Mouse (Mus musculus): ENCODE measurements around the gene Olfr60. TPM values are rescaled to one million over a fixed set of nuclear protein-coding genes. Genes with fewer than 3 reads are reported as not detected.

Olfr60 gene
- polyA plus RNA-seq (2012; rRNA removed): 0.05 TPM in 1 of 2 replicates, not detected in the other

- H3K4me3 ChIP-seq (ENCODE audit: insufficient read depth, low read depth, low read length): no peak within 1 kb of the TSS
- DNase-seq: no peak
- no peaks in the 10 kb centered on the region; the same call in 1 of the 2 replicates for H3K27me3 ChIP-seq (replicated peaks; ENCODE audit: control insufficient read depth, insufficient read depth, low read length)
- no peak for TF ChIP-seq CTCF (conservative IDR thresholded peaks at IDR 0.05; ENCODE audit: insufficient read depth, insufficient read length, low read depth, low read length)
- TF ChIP-seq POLR2A (IDR thresholded peaks at IDR 0.05; ENCODE audit: low read depth, low read length): no peak
- no peaks in the 10 kb centered on the region for H3K4me1 ChIP-seq (ENCODE audit: control insufficient read depth, insufficient read depth, low read length)
- no peak within 1 kb of the TSS for H3K27ac ChIP-seq (ENCODE audit: insufficient read depth, low read depth, low read length)
- H3K36me3 ChIP-seq (ENCODE audit: control insufficient read depth, insufficient read depth, low read length): no peaks in the 10 kb centered on the region
- 72% methylated on average over 3 of the region's 3 CpGs for WGBS
Measured at GRCm38 (mm10) chr7:140361571-140361970, at the start of gene Olfr60. Olfr60 (minus strand) TSS chr7:140361671.

DNA sequence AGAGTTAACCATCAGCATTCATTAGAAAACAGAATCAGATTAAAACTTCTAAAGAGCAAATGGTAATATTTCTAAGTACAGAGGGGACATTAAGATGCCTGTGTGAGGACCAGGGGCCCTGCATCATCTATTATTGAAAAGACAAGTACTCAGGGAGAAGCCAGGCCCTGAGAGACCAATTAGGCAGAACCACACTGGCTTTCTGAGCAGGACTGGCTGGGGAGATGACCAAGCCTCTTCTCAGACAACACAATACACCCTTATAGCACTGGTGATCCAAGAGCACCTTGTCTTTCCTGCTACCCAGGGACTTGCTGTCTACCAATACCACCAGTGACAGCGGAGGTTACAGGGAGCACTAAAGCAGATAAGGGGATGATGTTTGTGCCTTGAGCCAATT lies 41.3 kb upstream of the Olfr60 start, which contains the start of gene Olfr531:
Olfr531 (minus strand) TSS at position 101 of the 400 bp plus-strand sequence.
- Histone ChIP-seq H3K27me3 (replicated peaks; ENCODE audit: control insufficient read depth, insufficient read depth, low read length) (no peaks in the 10 kb centered on the region), H3K4me3 (ENCODE audit: insufficient read depth, low read depth, low read length) (no peak within 1 kb of the TSS), H3K4me1 (ENCODE audit: control insufficient read depth, insufficient read depth, low read length) (no peaks in the 10 kb centered on the region), H3K27ac (ENCODE audit: insufficient read depth, low read depth, low read length) (no peak within 1 kb of the TSS), H3K36me3 (ENCODE audit: control insufficient read depth, insufficient read depth, low read length) (no peaks in the 10 kb centered on the region)
- WGBS: 96% methylated on average over 1 of the region's 1 CpGs
- TF ChIP-seq POLR2A (IDR thresholded peaks at IDR 0.05; ENCODE audit: low read depth, low read length) (no peak), CTCF (conservative IDR thresholded peaks at IDR 0.05; ENCODE audit: insufficient read depth, insufficient read length, low read depth, low read length) (no peak)
- DNase-seq: no peak

DNA sequence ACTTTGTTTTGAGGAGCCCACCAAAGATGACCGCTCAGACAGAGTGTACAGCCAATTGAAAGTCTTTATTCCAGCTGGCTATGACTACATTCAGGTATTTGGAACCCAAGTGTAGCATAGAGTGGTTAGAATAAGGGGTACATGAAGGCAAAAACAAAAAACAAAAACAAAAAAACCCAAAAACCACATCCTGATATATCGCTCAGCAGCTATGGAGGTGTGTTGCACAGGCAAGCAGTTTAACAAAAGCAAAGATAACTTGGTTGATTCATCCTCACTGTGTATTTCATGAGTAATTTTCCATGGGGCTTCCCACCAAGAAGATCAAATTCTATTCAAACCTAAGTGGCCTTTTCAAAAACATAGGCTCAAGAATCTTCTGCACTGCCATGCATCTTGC lies 15.4 kb upstream of the Olfr60 start:
- Histone ChIP-seq H3K4me3 (ENCODE audit: insufficient read depth, low read depth, low read length) (no peak overlapping the region), H3K36me3 (ENCODE audit: control insufficient read depth, insufficient read depth, low read length) (no peaks in the 10 kb centered on the region), H3K27ac (ENCODE audit: insufficient read depth, low read depth, low read length) (no peak overlapping the region), H3K27me3 (replicated peaks; ENCODE audit: control insufficient read depth, insufficient read depth, low read length) (no peaks in the 10 kb centered on the region; the same call in 1 of the 2 replicates), H3K4me1 (ENCODE audit: control insufficient read depth, insufficient read depth, low read length) (no peaks in the 10 kb centered on the region)
- DNase-seq: no peak
- TF ChIP-seq POLR2A (IDR thresholded peaks at IDR 0.05; ENCODE audit: low read depth, low read length) (no peak), CTCF (conservative IDR thresholded peaks at IDR 0.05; ENCODE audit: insufficient read depth, insufficient read length, low read depth, low read length) (no peak)
- WGBS: 94% methylated on average over 2 of the region's 2 CpGs

DNA sequence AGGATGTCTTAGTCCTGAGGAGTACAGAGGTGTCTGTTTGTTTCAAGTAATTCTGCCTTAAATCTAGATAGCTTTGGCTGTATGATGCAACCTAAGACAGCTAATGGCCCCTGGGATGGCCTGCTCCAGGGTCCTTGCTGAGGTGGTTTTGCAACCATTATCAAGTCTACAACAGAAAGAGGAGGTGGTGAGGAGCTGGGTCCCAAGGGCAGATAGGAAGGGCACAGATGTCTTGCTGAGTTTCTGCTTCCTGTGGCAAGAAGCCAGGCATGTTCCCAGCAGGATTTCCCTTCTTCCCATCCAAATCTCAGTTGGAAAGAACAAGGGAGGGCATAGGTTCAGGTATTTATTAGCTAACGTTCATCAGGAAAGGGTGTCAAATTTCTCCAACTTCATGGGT lies 14.8 kb upstream of the Olfr60 start, which contains the start of gene Olfr530:
Olfr530 (minus strand) TSS at position 101 of the 400 bp plus-strand sequence.
- H3K27me3 ChIP-seq (replicated peaks; ENCODE audit: control insufficient read depth, insufficient read depth, low read length): no peaks in the 10 kb centered on the region
- WGBS: 14% methylated on average over 1 of the region's 1 CpGs
- DNase-seq: no peak
- TF ChIP-seq POLR2A (IDR thresholded peaks at IDR 0.05; ENCODE audit: low read depth, low read length): no peak
- no peak for TF ChIP-seq CTCF (conservative IDR thresholded peaks at IDR 0.05; ENCODE audit: insufficient read depth, insufficient read length, low read depth, low read length)
- no peaks in the 10 kb centered on the region for H3K4me1 ChIP-seq (ENCODE audit: control insufficient read depth, insufficient read depth, low read length)
- no peaks in the 10 kb centered on the region for H3K36me3 ChIP-seq (ENCODE audit: control insufficient read depth, insufficient read depth, low read length)
- H3K4me3 ChIP-seq (ENCODE audit: insufficient read depth, low read depth, low read length): no peak within 1 kb of the TSS
- H3K27ac ChIP-seq (ENCODE audit: insufficient read depth, low read depth, low read length): no peak within 1 kb of the TSS

DNA sequence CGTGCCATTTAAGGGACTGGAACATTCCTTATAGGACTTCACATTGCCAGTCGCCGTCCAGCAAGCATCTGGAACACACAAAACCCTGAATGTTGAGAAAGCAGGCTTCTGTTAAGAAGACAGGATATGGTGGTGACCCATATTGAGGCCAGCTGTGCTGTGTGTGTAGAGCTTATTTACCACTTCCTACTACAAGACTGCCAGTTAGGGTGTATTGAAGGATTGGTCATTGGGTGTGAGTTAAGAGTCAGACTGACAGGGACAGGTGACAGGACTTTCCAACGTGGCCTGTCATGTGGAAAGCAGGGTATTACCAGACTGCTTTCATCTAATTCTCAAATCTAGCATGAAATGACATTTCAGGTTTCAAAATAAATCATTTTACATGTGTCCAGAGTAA lies 12.8 kb upstream of the Olfr60 start:
- no peak for TF ChIP-seq CTCF (conservative IDR thresholded peaks at IDR 0.05; ENCODE audit: insufficient read depth, insufficient read length, low read depth, low read length)
- TF ChIP-seq POLR2A (IDR thresholded peaks at IDR 0.05; ENCODE audit: low read depth, low read length): no peak
- WGBS: 75% methylated on average over 4 of the region's 4 CpGs
- no peaks in the 10 kb centered on the region for H3K27me3 ChIP-seq (replicated peaks; ENCODE audit: control insufficient read depth, insufficient read depth, low read length)
- H3K4me3 ChIP-seq (ENCODE audit: insufficient read depth, low read depth, low read length): no peak overlapping the region
- no peaks in the 10 kb centered on the region for H3K36me3 ChIP-seq (ENCODE audit: control insufficient read depth, insufficient read depth, low read length)
- no peak for DNase-seq
- no peak overlapping the region for H3K27ac ChIP-seq (ENCODE audit: insufficient read depth, low read depth, low read length)
- no peaks in the 10 kb centered on the region for H3K4me1 ChIP-seq (ENCODE audit: control insufficient read depth, insufficient read depth, low read length)

DNA sequence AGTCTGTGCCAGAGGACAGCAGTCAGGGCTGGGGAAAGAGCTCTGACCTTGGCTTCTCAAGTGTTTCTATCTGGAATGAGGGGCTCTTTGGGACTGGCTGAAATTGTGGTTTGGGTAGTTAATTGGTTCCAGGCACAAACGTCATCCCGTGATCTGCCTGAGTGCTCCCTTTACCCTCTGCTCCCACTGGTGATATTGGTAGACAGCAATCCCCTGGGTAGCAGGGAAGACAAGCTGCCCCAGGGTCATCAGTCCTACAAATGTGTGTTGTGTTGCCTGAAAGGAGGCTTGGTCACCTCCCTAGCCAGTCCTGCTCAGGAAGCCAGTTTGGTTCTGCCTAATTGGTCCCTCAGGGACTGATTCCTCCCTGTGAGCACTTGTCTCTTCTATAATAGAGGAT lies 27.8 kb downstream of the Olfr60 start, which contains the start of gene Olfr527:
Olfr527 (plus strand) TSS at position 301 of the 400 bp plus-strand sequence.
- H3K4me1 ChIP-seq (ENCODE audit: control insufficient read depth, insufficient read depth, low read length): no peaks in the 10 kb centered on the region
- WGBS: 66% methylated on average over 2 of the region's 2 CpGs
- DNase-seq: no peak
- H3K27ac ChIP-seq (ENCODE audit: insufficient read depth, low read depth, low read length): no peak within 1 kb of the TSS
- no peaks in the 10 kb centered on the region for H3K36me3 ChIP-seq (ENCODE audit: control insufficient read depth, insufficient read depth, low read length)
- TF ChIP-seq CTCF (conservative IDR thresholded peaks at IDR 0.05; ENCODE audit: insufficient read depth, insufficient read length, low read depth, low read length) (no peak), POLR2A (IDR thresholded peaks at IDR 0.05; ENCODE audit: low read depth, low read length) (no peak)
- no peaks in the 10 kb centered on the region for H3K27me3 ChIP-seq (replicated peaks; ENCODE audit: control insufficient read depth, insufficient read depth, low read length)
- H3K4me3 ChIP-seq (ENCODE audit: insufficient read depth, low read depth, low read length): no peak within 1 kb of the TSS

DNA sequence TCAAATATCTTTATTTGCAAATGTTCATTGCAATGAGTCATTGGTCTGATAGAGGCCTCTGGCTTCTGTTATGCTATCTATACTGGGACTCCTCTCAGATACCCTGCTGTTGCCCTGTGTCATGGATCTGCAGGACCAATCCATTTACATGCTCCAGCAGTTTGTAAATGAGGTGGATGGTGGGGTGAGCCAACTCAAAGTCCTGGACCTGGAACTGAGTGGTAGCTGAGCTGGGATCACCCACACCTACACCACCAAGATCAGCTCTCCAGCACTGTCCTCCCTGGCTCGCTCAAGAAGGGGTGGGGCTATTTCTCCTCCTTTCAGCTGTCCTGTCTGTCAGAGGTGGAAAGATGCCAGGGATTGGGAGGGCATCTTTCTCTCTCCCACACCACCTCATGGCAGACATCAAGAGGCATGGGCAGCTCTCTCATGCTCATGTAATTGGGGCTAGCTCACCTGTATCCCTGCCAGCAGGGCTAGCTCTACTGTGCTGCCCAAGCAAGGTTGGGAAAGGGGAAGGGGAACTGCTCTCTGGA lies 31.6 kb downstream of the Olfr60 start:
- Histone ChIP-seq H3K36me3 (ENCODE audit: control insufficient read depth, insufficient read depth, low read length) (no peaks in the 10 kb centered on the region), H3K4me3 (ENCODE audit: insufficient read depth, low read depth, low read length) (no peak overlapping the region), H3K27ac (ENCODE audit: insufficient read depth, low read depth, low read length) (no peak overlapping the region), H3K27me3 (replicated peaks; ENCODE audit: control insufficient read depth, insufficient read depth, low read length) (no peaks in the 10 kb centered on the region), H3K4me1 (ENCODE audit: control insufficient read depth, insufficient read depth, low read length) (no peaks in the 10 kb centered on the region)
- 70% methylated on average over 1 of the region's 1 CpGs for WGBS
- DNase-seq: no peak
- TF ChIP-seq POLR2A (IDR thresholded peaks at IDR 0.05; ENCODE audit: low read depth, low read length) (no peak), CTCF (conservative IDR thresholded peaks at IDR 0.05; ENCODE audit: insufficient read depth, insufficient read length, low read depth, low read length) (no peak)

Measured in kidney, adult 2 months (tissue).